Mouse (Mus musculus) left cerebral cortex, postnatal 10 days (tissue): Measurements from ENCODE around the gene Il17c. TPM values are rescaled to one million over a fixed set of nuclear protein-coding genes. Genes with fewer than 3 reads are reported as not detected.

Experiments
- microRNA-seq: library from miRNA; unstranded; fragments of <30 nt; microRNA quantifications from one replicate; pipeline ENCODE4 v1.2.0, GENCODE M21; 2022
- total RNA-seq, 2 experiments: library from RNA; stranded (reverse); gene quantifications; 2 replicates each; pipeline ENCODE4 v1.2.3; 2021

Gene Il17c
- total RNA-seq, 2 experiments from 2014 or later: not detected

Small RNA genes lying within 50 kb of the gene (microRNA-seq; reads per million reads assigned to microRNA genes)
- gene Gm24366: not detected

Other genes starting within 250 kb of the Il17c start
- gene Zfpm1, start 139.9 kb upstream of the Il17c start, total RNA-seq: 10 to 100 TPM; 14.1 to 15.6 TPM
- gene Trhr2, start 61.3 kb upstream of the Il17c start, total RNA-seq: 1 to 10 TPM; 1.4 to 1.9 TPM
- gene Zc3h18, start 45.4 kb upstream of the Il17c start, total RNA-seq: 10 to 100 TPM; 32.6 to 33.4 TPM
- gene Cyba, start 10.9 kb downstream of the Il17c start, total RNA-seq: 1 to 10 TPM; 7.8 to 9.6 TPM
- gene Mvd, start 21.4 kb downstream of the Il17c start, total RNA-seq: 10 to 100 TPM; 44.8 to 50.1 TPM
- not detected for gene Snai3, start 38.7 kb downstream of the Il17c start, total RNA-seq
- 10 to 100 TPM; 14.2 to 16.3 TPM for gene Rnf166, start 54.0 kb downstream of the Il17c start, total RNA-seq
- gene Ctu2, start 54.1 kb downstream of the Il17c start, total RNA-seq: 10 to 100 TPM; 35.5 to 38.0 TPM
- gene Piezo1, start 129.3 kb downstream of the Il17c start, total RNA-seq: 10 to 100 TPM; 15.0 to 17.9 TPM
- 1 to 10 TPM; 3.9 to 4.2 TPM for gene Cdt1, start 146.0 kb downstream of the Il17c start, total RNA-seq
- gene Aprt, start 154.9 kb downstream of the Il17c start, total RNA-seq: 10 to 100 TPM; 80.3 to 89.9 TPM
- gene Galns, start 189.4 kb downstream of the Il17c start, total RNA-seq: 10 to 100 TPM; 12.5 to 14.6 TPM
- 10 to 100 TPM; 81.8 to 83.6 TPM for gene Trappc2l, start 189.6 kb downstream of the Il17c start, total RNA-seq
- not detected for gene Pabpn1l, start 200.7 kb downstream of the Il17c start, total RNA-seq